Mouse (Mus musculus) MEL (cell line): ENCODE measurements at regions not wholly inside any gene's neighbourhood (a gene's known extent, or its start where the extent isn't known, plus 50 kb on each side); places are given as distances from the start of the nearest gene placed in this dataset.

ENCODE experiments used
- CHD1 ChIP-seq: IDR thresholded peaks from 2 replicates; pipeline ENCODE4 v1.6.1; 2012; ENCODE audit warnings: low read depth, mild to moderate bottlenecking, inconsistent platforms, low read length, improper control_type of control experiment
- CHD2 ChIP-seq: IDR thresholded peaks from 2 replicates; pipeline ENCODE4 v1.6.1; 2011; ENCODE audit warnings: low read length, improper control_type of control experiment
- CTCF ChIP-seq, 3 experiments: IDR thresholded peaks in 2 of 3; conservative IDR thresholded peaks in 1 of 3; 2 replicates each; pipeline ENCODE4 v1.5.1; 2011 to 2012; ENCODE audit warnings: low read length in 3 of 3, low read depth in 2 of 3, mild to moderate bottlenecking in 2 of 3, improper control_type of control experiment in 1 of 3, inconsistent platforms in 1 of 3, mixed read lengths in 1 of 3, moderate library complexity in 1 of 3; ENCODE audit not compliant: control insufficient read depth in 1 of 3, insufficient read depth in 1 of 3, poor library complexity in 1 of 3, severe bottlenecking in 1 of 3
- ELF1 ChIP-seq: IDR thresholded peaks from 2 replicates; pipeline ENCODE4 v1.6.1; 2014; ENCODE audit warnings: low read depth, mild to moderate bottlenecking, inconsistent platforms, low read length, improper control_type of control experiment, moderate library complexity
- EP300 ChIP-seq, 2 experiments: IDR thresholded peaks; 2 replicates each; pipeline ENCODE4 v1.6.1; 2011; ENCODE audit warnings: improper control_type of control experiment in 2 of 2, low read length in 2 of 2, low read depth in 1 of 2, mild to moderate bottlenecking in 1 of 2
- GATA1 ChIP-seq: IDR thresholded peaks from 2 replicates; pipeline ENCODE4 v1.6.1; 2011; ENCODE audit warnings: low read depth, low read length, improper control_type of control experiment
- JUND ChIP-seq: IDR thresholded peaks from 2 replicates; pipeline ENCODE4 v1.6.1; 2011; ENCODE audit warnings: low read depth, mild to moderate bottlenecking, improper control_type of control experiment, low read length
- MEF2A ChIP-seq: IDR thresholded peaks from 2 replicates; pipeline ENCODE4 v1.6.1; 2014; ENCODE audit warnings: low read depth, mild to moderate bottlenecking, inconsistent platforms, low read length, improper control_type of control experiment; ENCODE audit not compliant: poor library complexity, insufficient replicate concordance, severe bottlenecking; ENCODE audit errors: extremely low read depth
- POLR2A ChIP-seq, 2 experiments: IDR thresholded peaks; 2 replicates each; pipeline ENCODE4 v1.6.1; 2011 to 2012; ENCODE audit warnings: low read length in 2 of 2, mild to moderate bottlenecking in 2 of 2, control low read depth in 1 of 2, improper control_type of control experiment in 1 of 2, low read depth in 1 of 2, moderate library complexity in 1 of 2; ENCODE audit not compliant: control insufficient read depth in 1 of 2, insufficient read depth in 1 of 2, poor library complexity in 1 of 2
- POLR2AphosphoS5 ChIP-seq: IDR thresholded peaks from 2 replicates; pipeline ENCODE4 v1.6.1; 2012; ENCODE audit warnings: low read depth, borderline replicate concordance, mild to moderate bottlenecking, inconsistent platforms, low read length, moderate library complexity, mixed read lengths
- SMC3 ChIP-seq: IDR thresholded peaks from 2 replicates; pipeline ENCODE4 v1.6.1; 2011; ENCODE audit warnings: low read depth, low read length, improper control_type of control experiment
- TCF12 ChIP-seq: IDR thresholded peaks from 2 replicates; pipeline ENCODE4 v1.6.1; 2014; ENCODE audit warnings: low read depth, mild to moderate bottlenecking, inconsistent platforms, low read length, improper control_type of control experiment, moderate library complexity
- USF1 ChIP-seq: IDR thresholded peaks from 2 replicates; pipeline ENCODE4 v1.6.1; 2014; ENCODE audit warnings: low read depth, mild to moderate bottlenecking, inconsistent platforms, low read length, improper control_type of control experiment, moderate library complexity
- ZNF384 ChIP-seq: IDR thresholded peaks from 2 replicates; pipeline ENCODE4 v1.6.1; 2012; ENCODE audit warnings: low read depth, mild to moderate bottlenecking, inconsistent platforms, low read length, improper control_type of control experiment

DNA sequence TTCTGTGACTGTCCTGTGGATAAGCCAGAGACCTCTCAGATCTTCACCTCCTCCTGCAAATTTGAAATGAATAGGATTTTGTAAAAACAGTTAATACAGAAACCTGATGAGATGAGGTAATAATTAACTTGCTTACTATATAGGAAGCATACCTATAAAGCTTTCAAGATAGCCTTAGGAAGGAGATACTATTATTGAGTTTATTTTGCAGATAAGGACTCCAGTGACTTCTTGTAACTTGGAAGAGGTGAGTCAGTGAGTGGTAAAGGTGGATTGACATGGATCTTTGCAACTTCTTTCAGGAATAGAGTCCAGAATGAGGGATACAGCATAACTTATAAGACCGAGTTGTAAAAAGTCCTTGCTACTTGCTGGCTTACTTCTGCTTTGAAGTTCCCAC is 315.7 kb upstream of the Slco3a1 start:
- TF ChIP-seq CHD1 = no peak
- TF ChIP-seq POLR2A (IDR thresholded peaks at IDR 0.05; ENCODE audit: control insufficient read depth in 1 of 2, insufficient read depth in 1 of 2, low read depth in 1 of 2, low read length in 2 of 2, poor library complexity in 1 of 2) = no peak
- TF ChIP-seq CTCF (IDR thresholded peaks at IDR 0.05 in 2 of 3, conservative IDR thresholded peaks at IDR 0.05 in 1 of 3; ENCODE audit: control insufficient read depth in 1 of 3, insufficient read depth in 1 of 3, low read depth in 2 of 3, low read length in 3 of 3, poor library complexity in 1 of 3, severe bottlenecking in 1 of 3) = no peak
- no peak for TF ChIP-seq MEF2A
- TF ChIP-seq GATA1 = no peak
- TF ChIP-seq EP300 (IDR thresholded peaks at IDR 0.05; ENCODE audit: low read depth in 1 of 2, low read length in 2 of 2) = no peak
- no peak for TF ChIP-seq USF1
- TF ChIP-seq TCF12 = no peak
- TF ChIP-seq SMC3 = no peak
- TF ChIP-seq ELF1 = no peak
- no peak for TF ChIP-seq ZNF384
- TF ChIP-seq CHD2 = no peak
- TF ChIP-seq POLR2AphosphoS5 = no peak
- TF ChIP-seq JUND = no peak
